Mouse (Mus musculus): ENCODE results near the gene Arhgef15.
A peak's percentile ranks its signal among the peaks of the same experiment; 100 is the strongest.
"Not testable (repeated sequence)": the region's sequence is repeated elsewhere in the genome, so short reads cannot be mapped to it uniquely, and the experiment has no call there.

Gene Arhgef15

GRCm38 (mm10) chr11:68954408-68954807, 2.9 kb downstream of the Arhgef15 start:
- Histone ChIP-seq H3K36me3 (ENCODE audit: control insufficient read depth, insufficient read depth, low read length, poor library complexity, severe bottlenecking) (no peaks in the 10 kb centered on the region), H3K27me3 (ENCODE audit: control insufficient read depth, insufficient read depth, low read length, poor library complexity, severe bottlenecking) (no peaks in the 10 kb centered on the region)
- DNase-seq (ENCODE audit: low read depth, low spot score): no peak

GRCm38 (mm10) chr11:68953903-68954302, 3.4 kb downstream of the Arhgef15 start:
- Histone ChIP-seq H3K36me3 (ENCODE audit: control insufficient read depth, insufficient read depth, low read length, poor library complexity, severe bottlenecking) (no peaks in the 10 kb centered on the region), H3K27me3 (ENCODE audit: control insufficient read depth, insufficient read depth, low read length, poor library complexity, severe bottlenecking) (no peaks in the 10 kb centered on the region)
- no peak for DNase-seq (ENCODE audit: low read depth, low spot score)

- DNase-seq (ENCODE audit: low read depth, low spot score): no peak
- Histone ChIP-seq H3K27me3 (ENCODE audit: control insufficient read depth, insufficient read depth, low read length, poor library complexity, severe bottlenecking) (no peaks in the 10 kb centered on the region), H3K36me3 (ENCODE audit: control insufficient read depth, insufficient read depth, low read length, poor library complexity, severe bottlenecking) (no peaks in the 10 kb centered on the region)
Observed at GRCm38 (mm10) chr11:68947542-68947993, 9.7 kb downstream of the Arhgef15 start.

- Histone ChIP-seq H3K36me3 (ENCODE audit: control insufficient read depth, insufficient read depth, low read length, poor library complexity, severe bottlenecking) (no peaks in the 10 kb centered on the region), H3K27me3 (ENCODE audit: control insufficient read depth, insufficient read depth, low read length, poor library complexity, severe bottlenecking) (no peaks in the 10 kb centered on the region)
- DNase-seq (ENCODE audit: low read depth, low spot score): no peak
Observed at GRCm38 (mm10) chr11:68946806-68947440, 10.4 kb downstream of the Arhgef15 start.

- DNase-seq (ENCODE audit: low read depth, low spot score): no peak
- Histone ChIP-seq H3K27me3 (ENCODE audit: control insufficient read depth, insufficient read depth, low read length, poor library complexity, severe bottlenecking) (no peaks in the 10 kb centered on the region), H3K36me3 (ENCODE audit: control insufficient read depth, insufficient read depth, low read length, poor library complexity, severe bottlenecking) (no peaks in the 10 kb centered on the region)
Observed at GRCm38 (mm10) chr11:68946001-68946400, 11.3 kb downstream of the Arhgef15 start.

- Histone ChIP-seq H3K27me3 (ENCODE audit: control insufficient read depth, insufficient read depth, low read length, poor library complexity, severe bottlenecking) (no peaks in the 10 kb centered on the region), H3K36me3 (ENCODE audit: control insufficient read depth, insufficient read depth, low read length, poor library complexity, severe bottlenecking) (no peaks in the 10 kb centered on the region)
- no peak for DNase-seq (ENCODE audit: low read depth, low spot score)
Observed at GRCm38 (mm10) chr11:68945245-68945644, 12.0 kb downstream of the Arhgef15 start.

- no peaks in the 10 kb centered on the region for H3K27me3 ChIP-seq (ENCODE audit: control insufficient read depth, insufficient read depth, low read length, poor library complexity, severe bottlenecking)
- no peak for DNase-seq (ENCODE audit: low read depth, low spot score)
- no peaks in the 10 kb centered on the region for H3K36me3 ChIP-seq (ENCODE audit: control insufficient read depth, insufficient read depth, low read length, poor library complexity, severe bottlenecking)
Observed at GRCm38 (mm10) chr11:68942731-68943130, 14.5 kb downstream of the Arhgef15 start.

GRCm38 (mm10) chr11:68940516-68940915, 16.8 kb downstream of the Arhgef15 start:
- Histone ChIP-seq H3K27me3 (ENCODE audit: control insufficient read depth, insufficient read depth, low read length, poor library complexity, severe bottlenecking) (no peaks in the 10 kb centered on the region), H3K36me3 (ENCODE audit: control insufficient read depth, insufficient read depth, low read length, poor library complexity, severe bottlenecking) (no peaks in the 10 kb centered on the region)
- DNase-seq (ENCODE audit: low read depth, low spot score): no peak

GRCm38 (mm10) chr11:68939451-68940304, 17.6 kb downstream of the Arhgef15 start:
- no peaks in the 10 kb centered on the region for H3K27me3 ChIP-seq (ENCODE audit: control insufficient read depth, insufficient read depth, low read length, poor library complexity, severe bottlenecking)
- no peaks in the 10 kb centered on the region for H3K36me3 ChIP-seq (ENCODE audit: control insufficient read depth, insufficient read depth, low read length, poor library complexity, severe bottlenecking)
- DNase-seq (ENCODE audit: low read depth, low spot score): peak; percentile 85

- not testable (repeated sequence) for H3K36me3 ChIP-seq (ENCODE audit: control insufficient read depth, insufficient read depth, low read length, poor library complexity, severe bottlenecking); H3K27me3 ChIP-seq (ENCODE audit: control insufficient read depth, insufficient read depth, low read length, poor library complexity, severe bottlenecking); DNase-seq (ENCODE audit: low read depth, low spot score)
Observed at GRCm38 (mm10) chr11:68936951-68937350, 20.3 kb downstream of the Arhgef15 start.

- Histone ChIP-seq H3K27me3 (ENCODE audit: control insufficient read depth, insufficient read depth, low read length, poor library complexity, severe bottlenecking) (no peaks in the 10 kb centered on the region), H3K36me3 (ENCODE audit: control insufficient read depth, insufficient read depth, low read length, poor library complexity, severe bottlenecking) (no peaks in the 10 kb centered on the region)
- DNase-seq (ENCODE audit: low read depth, low spot score): no peak
Observed at GRCm38 (mm10) chr11:68933885-68934507, 23.3 kb downstream of the Arhgef15 start.

- Histone ChIP-seq H3K36me3 (ENCODE audit: control insufficient read depth, insufficient read depth, low read length, poor library complexity, severe bottlenecking) (no peaks in the 10 kb centered on the region), H3K27me3 (ENCODE audit: control insufficient read depth, insufficient read depth, low read length, poor library complexity, severe bottlenecking) (no peaks in the 10 kb centered on the region)
- DNase-seq (ENCODE audit: low read depth, low spot score): no peak
Observed at GRCm38 (mm10) chr11:68929947-68930346, 27.3 kb downstream of the Arhgef15 start.

- DNase-seq (ENCODE audit: low read depth, low spot score): no peak
- Histone ChIP-seq H3K27me3 (ENCODE audit: control insufficient read depth, insufficient read depth, low read length, poor library complexity, severe bottlenecking) (no peaks in the 10 kb centered on the region), H3K36me3 (ENCODE audit: control insufficient read depth, insufficient read depth, low read length, poor library complexity, severe bottlenecking) (no peaks in the 10 kb centered on the region)
Observed at GRCm38 (mm10) chr11:68926981-68927380, 30.3 kb downstream of the Arhgef15 start, which contains the start of gene Odf4. Gene Odf4, minus strand, starts transcription at chr11:68927081.

- Histone ChIP-seq H3K27me3 (ENCODE audit: control insufficient read depth, insufficient read depth, low read length, poor library complexity, severe bottlenecking) (no peaks in the 10 kb centered on the region; the same call in 1 of the 2 replicates), H3K36me3 (ENCODE audit: control insufficient read depth, insufficient read depth, low read length, poor library complexity, severe bottlenecking) (no peaks in the 10 kb centered on the region)
- no peak for DNase-seq (ENCODE audit: low read depth, low spot score)
Observed at GRCm38 (mm10) chr11:68924749-68925148, 32.5 kb downstream of the Arhgef15 start.

GRCm38 (mm10) chr11:68923191-68923590, 34.1 kb downstream of the Arhgef15 start:
- no peaks in the 10 kb centered on the region; the same call in 1 of the 2 replicates for H3K27me3 ChIP-seq (ENCODE audit: control insufficient read depth, insufficient read depth, low read length, poor library complexity, severe bottlenecking)
- DNase-seq (ENCODE audit: low read depth, low spot score): no peak
- no peaks in the 10 kb centered on the region for H3K36me3 ChIP-seq (ENCODE audit: control insufficient read depth, insufficient read depth, low read length, poor library complexity, severe bottlenecking)
